Mouse (Mus musculus): ENCODE data around the gene Rwdd4a.

Gene Rwdd4a

DNA sequence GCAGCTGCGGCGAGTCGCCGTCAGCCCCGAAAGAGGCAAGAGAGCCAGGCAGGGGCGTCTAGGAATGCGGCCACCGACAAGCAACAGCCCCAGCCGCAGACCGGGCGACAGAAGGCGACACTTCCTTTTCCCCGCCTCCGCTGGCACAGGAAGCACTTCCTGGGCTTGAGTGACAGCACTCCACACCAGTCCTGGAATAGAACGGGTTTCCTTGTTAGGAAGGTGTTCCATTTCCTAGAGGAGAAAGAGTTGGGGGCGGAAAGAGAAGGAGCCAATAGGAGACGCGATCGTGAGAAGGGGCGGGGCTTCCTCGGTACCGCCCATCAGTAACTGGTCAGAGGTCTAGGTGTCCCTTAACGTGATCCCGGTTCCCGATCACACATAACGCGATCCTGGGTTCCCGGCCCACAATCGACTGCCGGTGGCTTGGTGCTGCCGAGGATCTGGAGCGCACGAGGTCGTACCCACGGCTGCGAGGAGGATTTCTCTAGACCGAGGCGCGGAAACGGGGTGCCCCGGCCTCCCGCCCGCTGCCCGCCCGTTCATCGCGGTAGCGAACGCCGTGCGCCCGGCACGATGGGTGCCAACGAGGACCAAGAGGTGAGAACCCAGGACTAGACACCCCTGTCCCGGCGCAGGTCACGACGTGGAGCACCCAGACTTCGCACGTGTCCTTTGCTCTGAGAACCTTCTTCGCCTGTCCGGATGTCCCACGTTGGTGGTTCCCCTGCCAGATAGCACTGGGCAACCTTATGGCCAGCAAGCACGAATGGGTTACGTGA is at the start of gene Rwdd4a, which contains the start of gene Trappc11:
Gene Rwdd4a (plus strand): TSS at position 321 of the 782 bp plus-strand sequence.
Gene Trappc11 (minus strand): TSS at position 127 of the 782 bp plus-strand sequence.
- peak; percentile 86 to 88 for DNase-seq (ENCODE audit: low read depth in 2 of 2, low spot score in 2 of 2)

DNA sequence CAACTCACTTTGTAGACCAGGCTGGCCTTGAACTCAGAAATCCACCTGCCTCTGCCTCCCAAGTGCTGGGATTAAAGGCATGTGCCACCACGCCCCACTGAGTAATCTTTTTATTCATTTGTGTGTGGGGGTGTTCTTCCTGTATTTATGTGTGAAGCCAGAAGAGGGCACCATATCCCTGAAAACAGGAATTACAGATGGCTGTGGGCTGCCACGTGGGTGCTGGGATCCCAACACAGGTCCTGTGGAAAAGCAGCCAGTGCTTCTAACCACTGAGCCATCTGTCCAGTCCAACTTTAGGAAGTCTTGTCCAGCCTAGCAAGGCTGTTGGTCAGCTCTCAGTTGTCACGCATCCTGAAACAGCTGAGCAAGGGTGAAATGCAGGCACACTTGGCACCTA is 46.2 kb upstream of the Rwdd4a start:
- no peak for DNase-seq (ENCODE audit: low read depth in 2 of 2, low spot score in 2 of 2)

DNA sequence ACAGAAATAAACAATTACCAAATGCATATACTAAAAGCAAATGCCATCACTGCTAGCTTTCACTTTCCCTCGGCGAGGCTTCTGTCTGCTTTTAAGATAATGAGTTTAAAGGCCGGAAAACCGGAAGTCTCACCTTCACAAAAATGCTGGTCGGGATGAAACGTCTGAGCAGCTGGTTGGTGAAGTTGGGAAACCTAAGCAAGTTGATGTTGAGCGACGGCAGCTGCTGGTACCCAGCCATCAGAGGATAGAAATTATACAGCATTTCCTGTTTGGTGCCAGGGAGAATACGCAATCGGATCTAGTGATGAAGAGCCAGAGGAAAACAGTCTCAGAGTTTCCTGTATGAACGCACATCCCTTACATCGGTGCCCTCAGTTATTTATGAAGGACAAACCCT is 40.4 kb upstream of the Rwdd4a start:
- no peak for DNase-seq (ENCODE audit: low read depth in 2 of 2, low spot score in 2 of 2)

DNA sequence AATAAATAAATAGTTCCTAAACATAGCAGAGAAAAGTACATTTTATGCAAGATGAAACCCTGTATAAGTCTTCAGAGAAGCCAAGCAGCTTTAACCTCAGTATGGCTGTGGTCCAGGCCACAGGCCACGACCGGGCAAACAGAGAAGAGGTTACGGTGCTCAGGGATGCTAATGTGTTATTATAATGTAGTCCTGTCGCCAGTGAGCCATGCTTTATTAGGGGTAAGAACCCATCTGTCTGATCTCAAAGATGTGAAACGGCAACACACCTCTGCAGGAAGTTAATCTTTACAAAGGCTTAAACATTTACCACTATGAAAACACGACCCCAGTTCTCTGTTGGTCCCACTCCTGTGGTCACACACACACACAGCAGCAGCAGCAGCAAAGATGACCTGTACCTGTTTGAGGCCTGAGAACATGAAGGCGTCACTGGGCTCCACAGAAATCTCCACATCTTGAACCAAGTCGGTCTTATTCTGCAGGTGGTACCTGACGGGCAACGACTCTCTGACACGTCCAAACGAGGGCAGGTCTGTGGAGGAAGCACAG is 38.8 kb upstream of the Rwdd4a start:
- DNase-seq (ENCODE audit: low read depth in 2 of 2, low spot score in 2 of 2) = no peak

DNA sequence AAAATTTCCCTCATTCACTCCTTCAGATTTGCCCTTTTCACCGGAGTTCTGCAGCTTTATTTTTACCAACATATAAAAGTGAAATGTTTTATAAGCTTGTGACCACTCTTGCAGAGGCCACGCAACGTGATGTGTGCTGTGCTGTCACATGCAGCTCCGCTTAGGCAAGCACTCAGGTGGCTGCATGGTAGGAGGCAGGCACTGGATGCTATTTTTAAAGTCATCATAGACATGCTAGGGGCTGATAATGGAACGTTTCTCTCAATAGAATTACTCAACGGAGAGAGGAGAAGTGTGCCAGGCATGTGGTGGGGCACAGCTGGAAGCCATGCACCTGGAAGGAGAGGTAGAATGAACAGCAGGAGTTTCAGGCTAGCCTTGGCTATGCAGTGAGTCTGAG is 38.0 kb upstream of the Rwdd4a start:
- DNase-seq (ENCODE audit: low read depth in 2 of 2, low spot score in 2 of 2) = no peak

DNA sequence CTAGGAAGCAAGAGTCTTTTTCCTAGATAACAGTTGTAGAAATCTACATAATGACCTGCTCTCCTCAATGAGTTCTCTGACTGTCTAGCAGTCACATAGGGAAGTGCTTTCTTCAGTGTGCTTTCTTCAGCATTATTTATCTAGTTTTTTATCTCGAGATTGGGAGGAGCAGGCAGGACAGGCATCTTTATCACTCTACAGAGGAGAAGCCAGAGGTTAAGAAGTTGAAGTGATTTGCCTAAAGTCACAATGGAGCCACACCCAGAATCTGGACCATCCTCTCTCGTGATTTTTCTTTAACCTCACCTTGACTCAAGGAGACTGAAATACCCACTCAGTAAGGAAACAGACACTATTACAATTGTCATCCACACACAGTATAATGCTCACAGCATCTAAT is 31.5 kb upstream of the Rwdd4a start:
- no peak for DNase-seq (ENCODE audit: low read depth in 2 of 2, low spot score in 2 of 2)

DNA sequence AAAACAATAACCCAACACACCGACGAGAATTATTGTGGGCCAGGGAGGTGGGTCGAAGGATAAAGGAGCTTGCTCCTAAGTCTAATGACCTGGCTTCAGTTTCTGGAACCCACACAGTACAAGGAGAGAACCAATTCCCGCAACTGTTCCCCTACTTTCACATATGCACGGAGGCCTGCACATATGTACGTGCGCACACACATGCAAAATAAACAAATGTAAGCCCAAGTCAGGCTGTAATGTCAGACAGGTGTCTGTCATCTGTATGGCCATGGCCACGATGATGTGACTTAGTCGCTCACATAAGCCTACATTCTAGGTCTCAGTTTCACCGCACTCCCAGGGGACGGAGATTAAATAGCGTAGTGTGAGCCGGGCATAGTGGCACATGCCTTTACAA is 30.9 kb upstream of the Rwdd4a start:
- no peak for DNase-seq (ENCODE audit: low read depth in 2 of 2, low spot score in 2 of 2)

DNA sequence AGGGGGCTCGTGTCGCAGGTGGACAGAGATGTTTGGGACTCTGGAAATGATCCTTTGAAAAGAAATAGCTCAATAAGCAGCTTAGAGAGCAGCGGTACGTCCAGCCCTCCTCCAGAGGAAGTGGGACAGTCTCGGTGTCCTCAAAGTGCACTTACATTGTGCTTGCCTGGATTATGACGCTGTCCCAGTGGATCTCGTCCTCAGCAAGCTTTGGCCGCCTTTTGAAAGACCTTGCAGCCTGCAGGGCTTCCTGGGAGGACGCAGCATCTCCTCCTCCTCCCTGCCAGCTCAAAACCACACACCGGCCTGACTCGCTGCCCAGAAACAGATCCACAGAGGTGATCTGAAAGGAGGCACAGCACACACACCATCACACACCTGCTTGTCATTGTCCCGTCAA is 28.0 kb upstream of the Rwdd4a start:
- no peak for DNase-seq (ENCODE audit: low read depth in 2 of 2, low spot score in 2 of 2)

DNA sequence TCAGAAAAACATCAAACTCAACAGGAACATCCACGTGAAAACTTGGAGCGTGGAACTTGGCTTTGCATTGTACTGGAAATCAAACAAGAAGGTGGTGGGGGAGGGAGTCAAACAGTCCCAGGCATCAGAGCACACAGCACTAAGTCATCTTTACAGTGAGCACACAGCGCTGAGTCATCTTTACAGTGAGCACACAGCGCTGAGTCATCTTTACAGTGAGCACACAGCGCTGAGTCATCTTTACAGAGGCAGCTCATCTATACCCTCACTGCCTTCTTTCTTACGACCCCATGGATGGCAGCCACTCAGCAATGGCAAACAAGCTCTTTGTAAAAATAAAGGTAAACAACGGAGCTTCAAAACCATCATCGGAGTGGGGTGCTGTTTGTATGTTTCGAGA is 22.5 kb upstream of the Rwdd4a start:
- DNase-seq (ENCODE audit: low read depth in 2 of 2, low spot score in 2 of 2) = no peak

DNA sequence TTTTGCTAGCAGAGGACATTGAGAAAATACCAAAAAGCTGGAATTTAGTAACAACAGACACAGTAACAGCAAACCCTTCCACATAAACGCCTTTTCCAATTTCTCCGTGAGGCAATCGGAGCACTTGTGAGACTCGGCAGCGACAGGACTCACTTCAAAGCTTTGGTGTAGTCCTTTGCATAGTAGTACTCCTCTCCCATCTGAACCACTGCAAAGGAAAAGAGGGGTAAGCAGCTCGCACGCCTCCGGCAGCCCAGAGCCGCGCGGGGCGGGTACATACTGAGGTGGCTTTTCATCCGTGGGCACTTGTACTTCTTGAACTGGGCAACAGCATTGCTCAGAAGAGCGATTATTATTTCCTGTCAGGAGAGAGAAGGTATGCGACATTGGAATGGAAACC is 19.9 kb upstream of the Rwdd4a start:
- DNase-seq (ENCODE audit: low read depth in 2 of 2, low spot score in 2 of 2) = no peak

DNA sequence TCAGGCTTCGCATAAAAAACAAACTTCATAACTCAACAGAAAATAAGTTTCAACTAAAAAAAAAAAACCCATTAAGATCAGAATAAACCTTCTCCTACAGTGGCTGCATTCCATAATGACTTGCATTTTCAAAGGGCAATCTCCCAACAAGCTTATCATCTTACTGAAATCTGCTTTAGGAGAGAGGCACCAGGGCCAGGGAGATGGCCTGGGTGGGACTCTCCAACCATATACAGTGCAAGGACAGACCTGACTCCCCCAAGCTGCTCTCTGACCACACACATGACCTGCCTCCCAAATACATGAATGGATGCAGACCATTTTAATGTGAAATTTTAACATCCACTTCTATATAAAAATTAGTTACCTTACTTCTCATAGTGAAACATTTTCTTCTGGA is 5.4 kb upstream of the Rwdd4a start:
- no peak for DNase-seq (ENCODE audit: low read depth in 2 of 2, low spot score in 2 of 2)

DNA sequence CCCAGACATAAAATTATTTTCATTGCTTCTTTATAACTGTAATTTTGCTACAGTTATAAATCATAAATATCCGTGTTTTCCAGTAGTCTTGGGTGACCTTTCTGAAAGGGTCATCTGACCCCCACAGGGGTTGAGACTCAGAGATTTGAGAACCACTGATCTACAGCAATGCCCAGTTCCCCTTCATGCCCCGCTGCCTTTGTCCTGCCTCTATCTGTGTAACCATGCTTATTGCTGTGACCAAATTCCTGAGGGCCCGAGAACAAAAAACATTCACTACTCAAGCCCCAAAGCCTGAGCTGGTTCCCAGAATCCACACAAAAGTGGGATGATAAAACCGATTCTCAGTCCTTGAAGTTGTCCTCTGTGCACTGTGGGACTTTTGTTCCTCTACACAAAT is 4.9 kb downstream of the Rwdd4a start:
- DNase-seq (ENCODE audit: low read depth in 2 of 2, low spot score in 2 of 2) = no peak

DNA sequence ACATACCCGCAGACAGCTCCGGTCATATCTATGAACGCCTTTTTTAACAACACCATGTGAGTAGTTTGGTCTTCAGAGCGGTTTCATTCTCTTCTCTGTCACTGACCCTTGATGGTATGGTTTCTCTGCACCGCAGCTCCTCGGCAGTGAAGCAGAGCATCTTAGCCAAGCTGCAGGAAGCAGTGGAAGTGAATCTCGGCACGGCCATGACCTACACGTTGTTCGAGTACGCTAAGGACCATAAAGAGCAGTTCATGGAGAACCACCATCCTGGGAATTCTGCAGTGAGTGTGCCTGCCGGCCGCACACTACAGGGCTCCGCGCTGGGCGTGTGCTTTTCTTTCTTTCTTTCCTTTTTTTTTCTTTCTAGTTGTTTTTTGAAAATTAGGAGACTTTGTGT is 9.3 kb downstream of the Rwdd4a start:
- DNase-seq (ENCODE audit: low read depth in 2 of 2, low spot score in 2 of 2) = no peak

DNA sequence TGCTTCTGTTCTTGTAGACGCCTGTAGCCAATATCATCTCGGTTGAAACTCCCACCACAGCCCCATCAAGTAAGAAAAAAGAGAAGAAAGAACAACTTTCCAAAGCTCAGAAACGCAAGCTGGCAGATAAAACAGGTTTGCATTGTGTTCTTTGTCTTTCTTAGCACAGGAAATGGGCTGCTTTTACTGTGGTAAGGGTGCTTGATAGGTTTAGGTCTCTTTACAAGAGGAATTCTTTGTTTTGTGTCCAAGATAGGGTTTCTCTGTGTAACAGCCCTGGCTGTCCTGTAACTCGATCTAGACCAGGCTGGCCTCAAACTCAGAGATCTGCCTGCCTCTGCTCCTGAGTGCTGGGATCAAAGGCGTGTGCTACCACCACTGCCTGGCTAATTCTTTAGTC is 10.6 kb downstream of the Rwdd4a start:
- DNase-seq (ENCODE audit: low read depth in 2 of 2, low spot score in 2 of 2) = no peak

DNA sequence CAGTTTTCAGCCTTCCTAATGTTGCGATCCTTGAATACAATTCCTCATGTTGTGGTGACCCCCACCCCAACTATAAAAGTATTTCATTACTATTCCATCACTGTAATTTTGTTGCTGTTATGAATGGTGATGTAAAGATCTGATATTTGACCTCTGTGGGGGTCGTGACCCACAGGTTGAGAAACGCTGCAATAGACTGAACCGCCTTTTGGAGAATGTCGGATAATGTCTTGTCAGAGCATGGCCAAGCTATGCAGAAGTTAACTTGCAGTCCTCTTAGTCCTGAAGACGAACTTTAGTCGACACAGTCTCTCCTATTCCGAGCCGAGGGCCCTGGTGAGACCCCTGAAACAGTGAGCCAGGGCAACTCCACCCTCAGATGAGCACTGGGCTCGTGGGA is 13.6 kb downstream of the Rwdd4a start:
- no peak for DNase-seq (ENCODE audit: low read depth in 2 of 2, low spot score in 2 of 2)

DNA sequence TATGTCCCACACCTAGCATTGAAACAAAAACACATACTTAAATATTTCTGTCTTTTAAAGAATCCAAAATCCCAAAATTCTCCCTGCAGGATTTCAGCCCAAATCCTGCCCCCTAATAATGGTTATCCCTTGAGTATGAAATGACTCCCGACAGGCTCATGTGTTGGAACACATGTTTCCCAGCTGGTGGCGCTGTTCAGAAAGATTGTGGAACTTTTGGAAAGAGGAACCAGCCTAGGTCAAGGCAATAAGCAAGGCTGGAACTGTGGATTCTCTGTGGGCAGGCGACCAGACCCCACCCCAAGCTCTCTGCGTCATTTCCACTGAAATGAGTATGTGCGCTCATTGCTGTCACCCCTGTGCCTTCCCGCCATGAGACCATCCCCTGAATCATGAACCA is 20.1 kb downstream of the Rwdd4a start:
- DNase-seq (ENCODE audit: low read depth in 2 of 2, low spot score in 2 of 2) = no peak

DNA sequence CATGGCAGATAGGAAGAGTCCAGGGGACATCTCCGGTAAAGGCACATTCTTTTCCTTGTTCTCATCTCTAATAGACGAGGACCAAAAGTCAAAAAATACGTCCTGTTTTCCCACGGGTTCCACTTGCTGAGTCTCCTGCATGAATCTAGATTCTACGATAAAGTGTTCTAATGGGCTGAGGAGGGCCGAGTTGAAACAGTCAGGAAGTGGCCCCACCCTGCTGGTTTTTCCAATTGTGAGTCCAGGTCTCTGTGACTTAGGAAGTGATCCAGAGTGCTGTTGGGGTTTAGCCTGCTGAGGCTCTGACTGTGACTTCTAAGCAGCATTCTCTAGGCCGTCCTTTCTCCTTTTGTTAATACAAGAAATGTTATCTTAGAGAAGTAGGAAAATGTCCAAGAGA is 23.0 kb downstream of the Rwdd4a start:
- no peak for DNase-seq (ENCODE audit: low read depth in 2 of 2, low spot score in 2 of 2)

DNA sequence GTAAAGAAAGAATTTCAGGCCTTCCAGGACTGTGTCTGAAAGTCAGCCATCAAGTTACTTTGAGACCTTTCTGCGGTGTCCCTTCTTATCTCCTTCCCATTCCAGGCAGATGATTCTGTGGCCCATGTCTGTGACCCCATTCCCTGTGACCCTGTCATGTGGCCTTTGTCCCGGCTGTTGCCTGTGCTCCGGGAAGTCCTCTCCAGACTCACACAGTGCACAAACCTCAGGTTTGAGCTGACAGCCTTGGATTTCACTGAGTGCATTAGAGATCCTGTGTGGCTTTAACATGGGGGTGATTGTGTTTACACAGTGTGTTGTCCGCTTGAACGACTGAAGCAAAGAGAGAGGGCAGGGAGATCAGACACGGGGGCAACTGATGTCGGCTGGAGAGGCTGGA is 24.8 kb downstream of the Rwdd4a start:
- no peak for DNase-seq (ENCODE audit: low read depth in 2 of 2, low spot score in 2 of 2)

DNA sequence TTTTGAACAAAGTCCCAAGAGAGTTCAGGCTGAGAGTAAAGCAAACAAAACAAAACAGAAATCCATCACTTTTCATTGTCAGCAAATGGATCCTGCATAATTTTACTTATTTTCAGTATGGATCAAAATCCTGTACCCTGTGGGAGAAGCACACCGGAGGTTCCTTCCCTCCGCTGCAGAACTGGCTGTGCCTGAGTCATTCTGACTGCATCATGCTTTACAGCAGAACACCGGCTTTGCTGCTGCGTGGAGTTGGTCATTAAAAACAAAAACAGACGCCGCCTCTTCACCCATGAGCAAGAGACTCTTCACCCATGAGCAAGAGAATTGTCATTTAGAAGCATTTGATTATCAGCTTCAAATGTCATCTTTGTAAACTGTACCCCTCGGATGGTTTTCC is 27.3 kb downstream of the Rwdd4a start:
- DNase-seq (ENCODE audit: low read depth in 2 of 2, low spot score in 2 of 2) = no peak

DNA sequence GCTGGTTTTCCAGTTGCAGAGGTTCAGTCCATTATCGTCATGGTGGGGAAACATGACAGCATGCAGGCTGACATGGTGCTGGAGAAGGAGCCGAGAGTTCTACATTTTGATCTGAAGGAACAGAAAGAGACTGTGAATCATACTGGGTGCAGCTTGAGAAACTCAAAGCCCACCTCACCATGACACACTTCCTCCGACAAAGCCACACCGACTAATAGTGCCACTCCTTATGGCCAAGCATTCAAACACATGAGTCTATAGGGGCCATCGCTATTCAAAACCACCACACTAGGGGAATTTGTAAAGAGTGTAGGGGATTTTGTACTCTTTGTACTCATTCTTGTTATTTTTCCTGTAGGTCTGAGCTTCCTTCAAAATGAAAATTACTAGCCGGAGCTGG is 33.1 kb downstream of the Rwdd4a start:
- DNase-seq (ENCODE audit: low read depth in 2 of 2, low spot score in 2 of 2) = no peak

DNA sequence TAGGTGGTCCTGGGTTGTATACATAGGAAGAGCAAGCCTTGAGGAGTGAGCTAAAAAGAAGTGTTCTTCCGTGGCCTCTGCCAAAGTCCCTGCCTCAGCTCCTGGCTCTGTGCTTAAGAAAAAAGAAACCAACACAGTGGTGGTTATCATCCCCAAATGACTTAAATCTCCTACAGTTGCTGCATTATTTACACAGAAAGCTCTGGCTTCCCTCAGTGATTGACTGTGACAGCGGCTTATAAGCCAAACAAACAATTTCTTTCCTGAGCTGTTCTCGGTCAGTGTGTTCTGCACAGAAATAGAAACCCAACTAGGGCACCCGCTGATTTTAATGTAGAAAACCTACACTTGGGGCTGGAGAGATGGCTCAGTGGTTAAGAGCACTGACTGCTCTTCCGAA is 34.6 kb downstream of the Rwdd4a start:
- DNase-seq (ENCODE audit: low read depth in 2 of 2, low spot score in 2 of 2) = no peak

DNA sequence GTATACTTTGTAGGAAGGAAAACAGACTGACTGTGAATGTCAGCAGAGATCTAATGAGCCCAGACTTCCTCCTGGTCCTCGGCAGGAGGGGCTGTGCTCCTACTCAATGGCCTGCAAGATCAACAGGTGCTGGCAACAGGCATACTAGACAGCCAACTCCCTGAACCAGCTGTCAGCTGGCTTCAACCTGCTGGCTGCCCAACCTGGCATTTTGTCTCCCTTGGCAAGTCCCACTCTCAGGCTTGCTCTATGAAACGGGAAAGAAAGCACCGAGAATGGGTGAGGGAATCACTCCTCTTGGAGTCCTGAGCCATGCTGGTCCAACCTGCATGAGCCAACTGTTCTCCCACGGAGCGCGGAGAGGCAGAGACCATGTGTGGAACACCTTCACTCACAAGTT is 36.7 kb downstream of the Rwdd4a start:
- DNase-seq (ENCODE audit: low read depth in 2 of 2, low spot score in 2 of 2) = no peak

DNA sequence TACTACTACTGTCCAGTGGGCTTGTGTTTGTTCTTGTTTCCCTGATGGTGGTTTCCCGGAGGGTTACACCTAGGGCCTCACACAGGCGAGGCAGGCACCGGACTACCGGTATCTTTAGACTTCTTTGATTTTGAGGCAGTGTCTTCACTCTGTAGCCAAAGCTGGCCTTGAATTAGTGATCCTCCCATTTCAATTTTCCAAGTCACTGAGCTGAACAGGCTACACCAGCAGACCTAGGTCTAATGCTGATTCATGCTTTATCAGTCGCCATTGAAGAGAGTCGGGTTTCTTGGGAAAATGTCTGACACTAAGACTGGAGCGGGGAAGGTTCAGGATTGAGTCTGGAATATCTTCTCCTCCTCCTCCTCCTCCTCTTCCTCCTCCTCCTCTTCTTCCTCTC is 40.0 kb downstream of the Rwdd4a start:
- no peak for DNase-seq (ENCODE audit: low read depth in 2 of 2, low spot score in 2 of 2)

Measured in CD8-positive naive resting alpha-beta T cell, adult 2 months (primary cell).